Mouse (Mus musculus) erythroblast, embryonic 14.5 days (primary cell): Measurements from ENCODE around the gene Klf1. TPM values are rescaled to one million over a fixed set of nuclear protein-coding genes. Genes with fewer than 3 reads are reported as not detected.
"Not testable (repeated sequence)": the region's sequence is repeated elsewhere in the genome, so short reads cannot be mapped to it uniquely, and the experiment has no call there.

ENCODE experiments used
- H3K27me3 ChIP-seq: 2 replicates; pipeline ENCODE4 v1.6.1; 2012; ENCODE audit warnings: inconsistent platforms; ENCODE audit not compliant: control insufficient read depth
- H3K36me3 ChIP-seq: 2 replicates; pipeline ENCODE4 v1.6.1; 2012; ENCODE audit warnings: mild to moderate bottlenecking, inconsistent platforms; ENCODE audit not compliant: control insufficient read depth
- H3K4me1 ChIP-seq: 2 replicates; pipeline ENCODE4 v1.6.1; 2012; ENCODE audit warnings: inconsistent platforms; ENCODE audit not compliant: control insufficient read depth
- H3K4me3 ChIP-seq: replicated peaks from 2 replicates; pipeline ENCODE3; 2012; ENCODE audit warnings: moderate library complexity, mild to moderate bottlenecking, inconsistent platforms
- H3K9me3 ChIP-seq: 2 replicates; pipeline ENCODE4 v1.6.1; 2012; ENCODE audit warnings: low read length, inconsistent platforms, mixed read lengths; ENCODE audit not compliant: control insufficient read depth
- GATA1 ChIP-seq: IDR thresholded peaks from 2 replicates; pipeline ENCODE4 v1.6.1; 2012; ENCODE audit warnings: low read length, inconsistent platforms, mixed read lengths
- TAL1 ChIP-seq: IDR thresholded peaks from 3 replicates; pipeline ENCODE4 v1.6.1; 2012; ENCODE audit warnings: low read length, inconsistent platforms, mixed read lengths
- polyA plus RNA-seq: library from polyadenylated mRNA; stranded (reverse); fragments of >175 nt; gene quantifications from 2 replicates; pipeline ENCODE4 v1.2.3, GENCODE M21; 2012

Klf1 gene
- polyA plus RNA-seq, 1 experiment, result 362 TPM

GRCm38 (mm10) chr8:84902920-84903661, 1.4 kb downstream of the Klf1 start:
- Histone ChIP-seq H3K27me3 (no peaks in the 10 kb centered on the region), H3K9me3 (no peaks in the 10 kb centered on the region), H3K36me3 (peaks cover 79% of the 10 kb centered on the region), H3K4me3 (peak overlapping the region; percentile 74), H3K4me1 (peaks cover 74% of the 10 kb centered on the region)
- no peak for TF ChIP-seq GATA1
- TF ChIP-seq TAL1, result no peak

- peaks cover 73% of the 10 kb centered on the region for H3K4me1 ChIP-seq
- H3K4me3 ChIP-seq, result peak overlapping the region; percentile 59
- TF ChIP-seq GATA1 (no peak), TAL1 (no peak)
These were observed 2.6 kb downstream of the Klf1 start for GRCm38 (mm10) chr8:84904351-84904750.

GRCm38 (mm10) chr8:84907037-84907436, 5.3 kb downstream of the Klf1 start:
- TF ChIP-seq GATA1 (no peak), TAL1 (no peak)
- H3K27me3 ChIP-seq, result peaks cover 5% of the 10 kb centered on the region
- peaks cover 84% of the 10 kb centered on the region for H3K36me3 ChIP-seq
- H3K4me3 ChIP-seq, result peak overlapping the region; percentile 20
- peaks cover 70% of the 10 kb centered on the region for H3K4me1 ChIP-seq
- no peaks in the 10 kb centered on the region for H3K9me3 ChIP-seq

More at GRCm38 (mm10) chr8:84904351-84904750, 2.6 kb downstream of the Klf1 start:
- Histone ChIP-seq H3K9me3 (no peaks in the 10 kb centered on the region), H3K36me3 (peaks cover 71% of the 10 kb centered on the region), H3K27me3 (no peaks in the 10 kb centered on the region)

- peaks cover 9% of the 10 kb centered on the region for H3K27me3 ChIP-seq
- peaks cover 83% of the 10 kb centered on the region for H3K36me3 ChIP-seq
- peaks cover 75% of the 10 kb centered on the region for H3K4me1 ChIP-seq
- no peaks in the 10 kb centered on the region for H3K9me3 ChIP-seq
- peak overlapping the region; percentile 31 for H3K4me3 ChIP-seq
- TF ChIP-seq TAL1 (no peak), GATA1 (no peak)
These were observed 5.8 kb downstream of the Klf1 start for GRCm38 (mm10) chr8:84907493-84907892.

GRCm38 (mm10) chr8:84907979-84908378, 6.3 kb downstream of the Klf1 start:
- peaks cover 78% of the 10 kb centered on the region for H3K36me3 ChIP-seq
- H3K27me3 ChIP-seq, result peaks cover 14% of the 10 kb centered on the region
- H3K4me1 ChIP-seq, result peaks cover 80% of the 10 kb centered on the region
- H3K9me3 ChIP-seq, result not testable (repeated sequence)
- H3K4me3 ChIP-seq, result peak overlapping the region; percentile 72

GRCm38 (mm10) chr8:84908421-84909161, 6.9 kb downstream of the Klf1 start, which contains the start of gene Dnase2a:
Gene Dnase2a, plus strand, starts transcription at chr8:84908560.
- H3K4me3 ChIP-seq, result peak within 1 kb of the TSS; percentile 72
- no peak for TF ChIP-seq GATA1
- TF ChIP-seq TAL1, result no peak
- peaks cover 72% of the 10 kb centered on the region for H3K36me3 ChIP-seq
- H3K27me3 ChIP-seq, result peaks cover 17% of the 10 kb centered on the region
- H3K9me3 ChIP-seq, result no peaks in the 10 kb centered on the region
- H3K4me1 ChIP-seq, result peaks cover 82% of the 10 kb centered on the region

GRCm38 (mm10) chr8:84909162-84909767, 7.5 kb downstream of the Klf1 start:
- H3K4me1 ChIP-seq, result peaks cover 84% of the 10 kb centered on the region
- no peaks in the 10 kb centered on the region for H3K9me3 ChIP-seq
- H3K4me3 ChIP-seq, result peak overlapping the region; percentile 72
- H3K27me3 ChIP-seq, result peaks cover 17% of the 10 kb centered on the region
- H3K36me3 ChIP-seq, result peaks cover 65% of the 10 kb centered on the region
- TF ChIP-seq TAL1 (no peak), GATA1 (no peak)

GRCm38 (mm10) chr8:84909949-84910348, 8.2 kb downstream of the Klf1 start:
- H3K4me1 ChIP-seq, result peaks cover 83% of the 10 kb centered on the region
- H3K36me3 ChIP-seq, result peaks cover 58% of the 10 kb centered on the region
- peak overlapping the region; percentile 72 for H3K4me3 ChIP-seq

GRCm38 (mm10) chr8:84910551-84910950, 8.8 kb downstream of the Klf1 start:
- Histone ChIP-seq H3K9me3 (no peaks in the 10 kb centered on the region), H3K27me3 (peaks cover 17% of the 10 kb centered on the region), H3K4me3 (peak overlapping the region; percentile 72), H3K4me1 (peaks cover 83% of the 10 kb centered on the region), H3K36me3 (peaks cover 54% of the 10 kb centered on the region)
- no peak for TF ChIP-seq GATA1
- TF ChIP-seq TAL1, result no peak

More at GRCm38 (mm10) chr8:84909949-84910348, 8.2 kb downstream of the Klf1 start:
- Histone ChIP-seq H3K27me3 (peaks cover 17% of the 10 kb centered on the region), H3K9me3 (no peaks in the 10 kb centered on the region)
- TF ChIP-seq TAL1 (no peak), GATA1 (no peak)
